Mouse (Mus musculus): ENCODE measurements around the gene Cyp2s1. TPM values are rescaled to one million over a fixed set of nuclear protein-coding genes. Genes with fewer than 3 reads are reported as not detected.

Cyp2s1 gene
- polyA plus RNA-seq, 1 experiment from 2014 or later, result 3.3 TPM

DNA sequence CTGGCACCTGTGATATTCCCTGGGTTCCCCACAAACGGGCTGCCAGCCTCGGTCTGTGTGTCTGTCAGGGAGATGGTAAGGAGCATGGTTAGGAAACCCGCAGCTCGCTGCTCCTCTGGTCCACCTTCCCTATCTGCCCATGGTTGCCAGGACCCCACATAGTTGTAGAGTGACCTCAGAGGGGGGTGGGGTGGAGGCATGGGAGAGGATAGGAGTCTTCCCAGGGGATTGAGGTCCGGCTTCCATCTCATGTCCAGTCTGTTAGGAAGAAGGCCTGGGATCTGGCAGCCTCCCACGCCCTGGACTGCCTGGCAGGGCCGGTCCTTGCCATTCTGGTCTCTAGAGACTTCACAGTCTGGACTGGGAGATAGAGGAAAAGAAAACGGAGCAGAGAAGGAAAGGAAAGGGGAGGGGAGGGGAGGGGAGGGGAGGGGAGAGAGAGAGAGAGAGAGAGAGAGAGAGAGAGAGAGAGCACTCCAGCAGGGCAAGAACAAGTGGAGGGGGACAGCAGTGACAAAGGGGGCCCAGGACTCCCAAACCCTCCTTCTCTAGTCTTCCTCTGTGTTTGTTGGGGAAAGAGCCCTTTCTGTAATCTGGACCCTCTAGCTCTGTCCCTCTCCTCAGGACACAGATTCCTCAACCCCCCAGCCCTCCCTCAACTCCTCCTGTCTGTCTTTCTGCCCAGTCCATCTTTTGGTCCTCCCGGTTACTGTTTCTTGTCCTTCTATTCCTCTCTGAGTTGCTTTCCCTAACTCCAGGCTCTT, 29.1 kb downstream of the Cyp2s1 start:
- Histone ChIP-seq H3K4me1 (replicated peaks) (peaks cover 15% of the 10 kb centered on the region), H3K9ac (peak overlapping the region; percentile 23; the same call in 1 of the 2 replicates), H3K27ac (replicated peaks) (0 out of 2 replicates have a peak overlapping the region, but pooled peaks have one; percentile 65), H3K4me3 (peak overlapping the region; percentile 40), H3K27me3 (no peaks in the 10 kb centered on the region), H3K4me2 (peak overlapping the region; percentile 67), H3K9me3 (no peaks in the 10 kb centered on the region), H3K36me3 (no peaks in the 10 kb centered on the region)
- WGBS, result 30% methylated on average over 8 of the region's 9 CpGs
- ATAC-seq (ENCODE audit: low FRiP score, low read depth), result peak; percentile 12

DNA sequence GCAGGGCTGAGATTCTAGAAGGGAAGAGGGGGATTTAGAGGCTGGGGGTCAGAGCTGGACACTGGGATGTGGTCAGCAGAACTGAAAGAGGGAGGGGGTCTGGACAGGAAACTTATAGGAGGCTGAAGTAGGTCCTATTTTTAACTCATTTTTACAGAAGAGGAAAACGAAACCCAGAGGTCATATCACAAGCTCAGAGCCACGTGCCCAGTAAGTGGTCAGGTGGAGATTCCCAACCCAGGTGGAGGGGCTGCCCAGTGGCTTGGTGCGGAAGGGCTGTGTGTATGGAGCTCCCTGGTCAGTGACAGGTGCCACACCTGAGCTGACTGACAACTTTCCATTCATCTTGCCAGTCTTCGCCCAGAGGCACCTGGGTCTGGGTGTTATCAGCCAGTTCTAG, 29.7 kb downstream of the Cyp2s1 start:
- no peak overlapping the region; the same call in 1 of the 2 replicates for H3K4me3 ChIP-seq
- H3K27ac ChIP-seq (replicated peaks), result no peak overlapping the region
- H3K9me3 ChIP-seq, result no peaks in the 10 kb centered on the region
- no peak overlapping the region for H3K9ac ChIP-seq
- peaks cover 18% of the 10 kb centered on the region for H3K4me1 ChIP-seq (replicated peaks)
- peak overlapping the region; percentile 67; the same call in 1 of the 2 replicates for H3K4me2 ChIP-seq
- H3K27me3 ChIP-seq, result no peaks in the 10 kb centered on the region
- no peaks in the 10 kb centered on the region for H3K36me3 ChIP-seq
- 80% methylated on average over 4 of the region's 4 CpGs for WGBS
- no peak for ATAC-seq (ENCODE audit: low FRiP score, low read depth)

- Histone ChIP-seq H3K27me3 (no peaks in the 10 kb centered on the region), H3K4me3 (no peak overlapping the region), H3K36me3 (no peaks in the 10 kb centered on the region), H3K4me2 (no peak overlapping the region), H3K9ac (no peak overlapping the region), H3K9me3 (no peaks in the 10 kb centered on the region), H3K4me1 (replicated peaks) (peaks cover 29% of the 10 kb centered on the region), H3K27ac (replicated peaks) (no peak overlapping the region)
- ATAC-seq (ENCODE audit: low FRiP score, low read depth), result no peak
- 79% methylated on average over 4 of the region's 4 CpGs for WGBS
Measured at GRCm38 (mm10) chr7:25785752-25786151, 31.0 kb downstream of the Cyp2s1 start.

DNA sequence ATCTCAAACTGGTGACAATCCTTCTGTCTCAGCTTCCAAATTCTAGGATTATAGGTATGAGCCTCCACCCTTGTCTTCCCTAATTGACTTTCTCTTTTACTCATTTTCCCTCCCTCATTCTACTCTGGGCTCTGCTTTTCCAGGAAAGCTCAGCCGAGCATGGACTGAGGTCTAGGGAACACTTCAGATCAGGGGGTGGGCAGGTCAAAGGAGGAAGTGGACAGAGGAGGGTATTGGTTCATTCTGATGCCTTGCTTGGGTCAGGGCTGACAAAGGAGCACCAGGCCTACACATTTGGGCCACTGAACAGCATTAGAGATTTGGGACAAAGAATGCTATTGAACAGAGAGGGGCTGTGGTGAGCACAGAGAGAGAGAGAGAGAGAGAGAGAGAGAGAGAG, 31.9 kb downstream of the Cyp2s1 start:
- Histone ChIP-seq H3K4me3 (no peak overlapping the region), H3K4me2 (no peak overlapping the region), H3K36me3 (no peaks in the 10 kb centered on the region), H3K4me1 (replicated peaks) (peaks cover 30% of the 10 kb centered on the region), H3K27ac (replicated peaks) (no peak overlapping the region), H3K27me3 (no peaks in the 10 kb centered on the region), H3K9me3 (no peaks in the 10 kb centered on the region), H3K9ac (no peak overlapping the region)
- 22% methylated on average over 1 of the region's 1 CpGs for WGBS
- no peak for ATAC-seq (ENCODE audit: low FRiP score, low read depth)

DNA sequence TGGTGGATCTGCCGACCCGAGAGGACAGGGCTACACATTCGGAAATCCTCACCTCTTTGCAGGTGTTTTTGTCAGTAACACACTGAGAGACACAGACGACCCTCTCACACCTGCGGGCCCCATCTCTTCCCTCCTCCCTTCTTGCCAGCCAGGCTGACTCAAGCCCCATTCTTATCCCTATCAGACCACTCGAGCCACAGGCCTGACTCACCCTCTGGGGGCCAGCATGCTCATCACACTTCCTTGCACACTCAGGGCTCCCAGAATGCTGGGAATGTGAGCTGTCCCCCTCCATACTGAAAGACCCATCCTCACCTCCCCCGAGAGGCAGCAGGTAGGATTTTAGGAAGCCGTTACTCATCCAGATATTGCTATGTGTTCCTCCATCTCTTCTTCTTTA, 33.0 kb downstream of the Cyp2s1 start:
- Histone ChIP-seq H3K9me3 (no peaks in the 10 kb centered on the region), H3K4me1 (replicated peaks) (peaks cover 29% of the 10 kb centered on the region), H3K36me3 (no peaks in the 10 kb centered on the region), H3K4me3 (no peak overlapping the region), H3K4me2 (no peak overlapping the region), H3K27ac (replicated peaks) (no peak overlapping the region), H3K9ac (no peak overlapping the region), H3K27me3 (no peaks in the 10 kb centered on the region)
- no peak for ATAC-seq (ENCODE audit: low FRiP score, low read depth)
- 70% methylated on average over 8 of the region's 8 CpGs for WGBS

DNA sequence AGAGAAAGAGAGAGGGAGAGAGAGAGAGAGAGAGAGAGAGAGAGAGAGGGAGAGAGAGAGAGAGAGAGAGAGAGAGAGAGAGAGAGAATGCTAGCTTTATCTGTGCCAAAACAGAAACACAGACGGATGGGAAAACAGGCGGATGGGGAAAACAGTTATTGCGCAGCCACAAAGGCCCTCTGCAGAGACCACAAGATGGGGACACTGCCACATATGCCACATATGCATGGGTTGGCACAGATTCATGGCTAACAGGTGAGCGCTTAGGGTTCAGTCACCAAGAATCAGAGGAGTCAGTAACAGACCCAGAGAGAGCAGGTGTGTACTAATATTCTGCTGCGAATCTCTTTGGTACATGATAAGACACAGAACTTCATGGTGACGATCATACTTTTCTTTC, 34.0 kb downstream of the Cyp2s1 start:
- H3K27ac ChIP-seq (replicated peaks), result no peak overlapping the region
- ATAC-seq (ENCODE audit: low FRiP score, low read depth), result no peak
- peaks cover 19% of the 10 kb centered on the region for H3K4me1 ChIP-seq (replicated peaks)
- H3K27me3 ChIP-seq, result no peaks in the 10 kb centered on the region
- H3K4me3 ChIP-seq, result no peak overlapping the region
- no peaks in the 10 kb centered on the region for H3K9me3 ChIP-seq
- H3K4me2 ChIP-seq, result no peak overlapping the region
- H3K9ac ChIP-seq, result no peak overlapping the region
- no peaks in the 10 kb centered on the region for H3K36me3 ChIP-seq
- WGBS, result 78% methylated on average over 6 of the region's 6 CpGs

DNA sequence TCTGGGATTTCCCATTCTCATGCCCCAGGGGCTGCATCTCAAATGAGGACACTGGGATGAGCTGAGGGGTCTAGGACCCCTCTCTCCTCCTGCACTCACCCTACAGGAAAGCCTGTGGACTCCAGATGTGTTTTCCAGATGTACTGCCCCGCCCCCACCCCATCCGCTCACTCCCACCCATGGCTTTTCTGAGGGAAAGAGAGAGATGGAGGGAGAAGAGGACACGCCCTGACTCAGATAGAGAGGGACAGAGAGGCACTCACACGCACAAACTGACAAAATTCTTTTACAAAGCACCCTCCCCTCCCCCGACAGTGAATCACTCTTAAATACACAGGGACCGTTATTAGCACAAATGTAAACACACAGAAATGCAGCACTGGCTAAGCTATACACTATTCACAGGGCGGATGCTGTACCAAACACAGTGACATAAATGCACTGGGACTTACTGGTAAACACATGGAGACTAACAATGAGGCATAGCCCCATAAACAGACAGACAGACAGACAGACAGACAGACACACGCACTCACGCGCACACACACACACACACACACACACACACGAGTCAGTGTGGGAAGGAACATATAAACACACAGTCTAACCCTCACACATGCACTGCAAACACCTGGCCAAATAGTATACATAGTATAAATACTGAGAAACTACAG, 34.6 kb downstream of the Cyp2s1 start:
- Histone ChIP-seq H3K27ac (replicated peaks) (0 out of 2 replicates have a peak overlapping the region, but pooled peaks have one; percentile 6), H3K27me3 (no peaks in the 10 kb centered on the region), H3K4me3 (peak overlapping the region; percentile 36), H3K4me2 (peak overlapping the region; percentile 75), H3K9ac (peak overlapping the region; percentile 44), H3K9me3 (no peaks in the 10 kb centered on the region), H3K4me1 (replicated peaks) (peaks cover 16% of the 10 kb centered on the region), H3K36me3 (no peaks in the 10 kb centered on the region)
- peak; percentile 52 for ATAC-seq (ENCODE audit: low FRiP score, low read depth)
- WGBS, result 48% methylated on average over 11 of the region's 11 CpGs

DNA sequence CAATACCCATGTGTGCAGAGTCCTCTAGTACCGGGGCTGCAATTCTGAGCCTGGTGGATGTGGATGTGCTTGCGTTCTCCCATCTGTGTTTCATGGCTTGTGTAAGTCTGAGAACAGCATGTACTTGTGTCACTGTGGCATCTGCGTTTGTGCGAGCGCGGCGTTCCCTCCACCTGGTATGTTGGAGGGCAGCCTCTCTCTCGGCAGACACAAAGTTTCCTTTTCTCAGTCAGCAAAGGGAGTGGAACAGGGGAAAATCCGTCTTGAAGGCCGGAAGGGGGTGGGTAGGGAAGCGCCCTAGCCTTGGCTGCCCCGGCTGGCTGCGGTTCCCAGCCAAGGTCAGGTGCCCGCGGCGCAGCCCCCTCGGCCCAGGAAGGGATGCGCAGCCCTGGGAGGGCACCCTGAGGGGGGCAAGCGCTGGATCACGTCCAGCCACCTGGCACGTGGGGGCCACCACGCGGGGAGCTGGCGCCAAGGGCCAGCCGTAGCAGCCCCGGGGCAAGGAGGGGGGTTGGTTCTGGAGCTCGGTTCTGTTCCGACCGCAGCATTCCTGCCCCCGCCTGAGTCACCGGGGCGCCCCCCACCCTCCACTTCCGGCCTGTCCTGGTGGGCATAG, 35.3 kb downstream of the Cyp2s1 start:
- H3K9ac ChIP-seq, result peak overlapping the region; percentile 44
- peak overlapping the region; percentile 36 for H3K4me3 ChIP-seq
- ATAC-seq (ENCODE audit: low FRiP score, low read depth), result peak; percentile 57
- peak overlapping the region; percentile 75 for H3K4me2 ChIP-seq
- H3K27me3 ChIP-seq, result no peaks in the 10 kb centered on the region
- 10% methylated on average over 33 of the region's 33 CpGs for WGBS
- no peaks in the 10 kb centered on the region for H3K36me3 ChIP-seq
- peaks cover 16% of the 10 kb centered on the region for H3K4me1 ChIP-seq (replicated peaks)
- H3K27ac ChIP-seq (replicated peaks), result 0 out of 2 replicates have a peak overlapping the region, but pooled peaks have one; percentile 6
- H3K9me3 ChIP-seq, result no peaks in the 10 kb centered on the region

GRCm38 (mm10) chr7:25780753-25781152, 36.0 kb downstream of the Cyp2s1 start:
- Histone ChIP-seq H3K4me2 (no peak overlapping the region), H3K27me3 (no peaks in the 10 kb centered on the region), H3K27ac (replicated peaks) (no peak overlapping the region), H3K36me3 (no peaks in the 10 kb centered on the region), H3K9ac (no peak overlapping the region), H3K4me1 (replicated peaks) (peaks cover 16% of the 10 kb centered on the region), H3K9me3 (no peaks in the 10 kb centered on the region), H3K4me3 (no peak overlapping the region)
- no peak for ATAC-seq (ENCODE audit: low FRiP score, low read depth)
- 33% methylated on average over 4 of the region's 4 CpGs for WGBS

DNA sequence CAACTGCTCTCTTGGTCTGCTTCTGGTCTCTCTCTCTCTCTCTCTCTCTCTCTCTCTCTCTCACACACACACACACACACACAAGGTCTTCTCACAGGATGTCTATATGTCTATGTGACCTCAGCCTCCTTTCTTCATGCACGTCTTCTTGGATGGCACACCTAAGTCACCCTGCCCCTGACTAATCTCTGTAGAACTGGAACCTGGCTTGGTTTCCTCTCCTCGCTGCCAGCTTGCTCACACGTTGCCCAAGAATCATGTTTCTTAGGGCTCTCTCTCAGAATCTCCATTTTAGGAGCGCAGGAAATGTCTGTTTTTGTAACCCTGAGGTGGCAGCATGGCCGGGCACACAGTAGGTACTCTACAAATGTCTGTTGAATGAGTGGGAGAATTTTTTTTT, 36.7 kb downstream of the Cyp2s1 start:
- Histone ChIP-seq H3K36me3 (no peaks in the 10 kb centered on the region), H3K9ac (no peak overlapping the region), H3K27me3 (no peaks in the 10 kb centered on the region), H3K27ac (replicated peaks) (no peak overlapping the region), H3K4me1 (replicated peaks) (peaks cover 16% of the 10 kb centered on the region), H3K4me2 (no peak overlapping the region), H3K4me3 (no peak overlapping the region), H3K9me3 (no peaks in the 10 kb centered on the region)
- WGBS, result 87% methylated on average over 5 of the region's 5 CpGs
- no peak for ATAC-seq (ENCODE audit: low FRiP score, low read depth)

DNA sequence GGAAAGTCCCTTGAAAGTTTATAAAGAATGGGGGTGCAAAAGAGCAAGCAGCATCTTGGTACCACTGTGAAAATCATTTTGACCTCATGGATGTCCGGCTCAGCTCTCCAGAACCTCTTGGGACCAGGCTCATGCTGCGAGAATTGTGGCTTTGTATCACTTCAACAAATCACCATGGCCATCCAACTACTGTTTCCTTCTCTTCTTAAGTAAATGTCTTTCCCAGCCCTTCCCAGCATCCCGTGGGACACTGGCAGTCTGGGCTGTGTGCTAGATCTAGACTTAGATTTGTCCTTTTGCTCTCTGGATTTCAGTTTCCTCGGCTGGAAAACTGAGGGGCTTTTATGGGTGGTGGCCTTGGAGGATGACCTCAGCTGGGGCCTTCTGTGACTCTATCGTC, 48.5 kb downstream of the Cyp2s1 start:
- Histone ChIP-seq H3K36me3 (no peaks in the 10 kb centered on the region), H3K27ac (replicated peaks) (no peak overlapping the region), H3K4me1 (replicated peaks) (no peaks in the 10 kb centered on the region), H3K9me3 (no peaks in the 10 kb centered on the region), H3K9ac (no peak overlapping the region), H3K4me3 (no peak overlapping the region), H3K4me2 (no peak overlapping the region), H3K27me3 (no peaks in the 10 kb centered on the region)
- ATAC-seq (ENCODE audit: low FRiP score, low read depth), result no peak
- 90% methylated on average over 5 of the region's 5 CpGs for WGBS

GRCm38 (mm10) chr7:25766108-25766507, 50.6 kb downstream of the Cyp2s1 start:
- ATAC-seq (ENCODE audit: low FRiP score, low read depth), result no peak

More at GRCm38 (mm10) chr7:25766108-25766507, 50.6 kb downstream of the Cyp2s1 start:
- Histone ChIP-seq H3K27ac (replicated peaks) (no peak overlapping the region), H3K9me3 (no peaks in the 10 kb centered on the region), H3K9ac (no peak overlapping the region), H3K4me3 (no peak overlapping the region), H3K4me1 (replicated peaks) (no peaks in the 10 kb centered on the region), H3K27me3 (no peaks in the 10 kb centered on the region), H3K36me3 (no peaks in the 10 kb centered on the region), H3K4me2 (no peak overlapping the region)
- 89% methylated on average over 6 of the region's 6 CpGs for WGBS

Measured in hindbrain, embryonic 15.5 days (tissue).